Mouse (Mus musculus): ENCODE measurements around the gene Pla2g1b.

The Pla2g1b gene

GRCm38 (mm10) chr5:115521553-115522461 lies 55.7 kb downstream of the Pla2g1b start:
- DNase-seq (ENCODE audit: low read depth in 2 of 2, low spot score in 2 of 2), result peak; percentile 45 to 59

GRCm38 (mm10) chr5:115522531-115522930 lies 56.5 kb downstream of the Pla2g1b start:
- no peak for DNase-seq (ENCODE audit: low read depth in 2 of 2, low spot score in 2 of 2)

GRCm38 (mm10) chr5:115522981-115523499 lies 57.0 kb downstream of the Pla2g1b start:
- no peak for DNase-seq (ENCODE audit: low read depth in 2 of 2, low spot score in 2 of 2)

GRCm38 (mm10) chr5:115523971-115524370 lies 57.9 kb downstream of the Pla2g1b start:
- DNase-seq (ENCODE audit: low read depth in 2 of 2, low spot score in 2 of 2), result no peak
